Mouse (Mus musculus) heart, embryonic 12.5 days (tissue): ENCODE results near the gene Trim27. TPM values are rescaled to one million over a fixed set of nuclear protein-coding genes. Genes with fewer than 3 reads are reported as not detected.

Source experiments
- ATAC-seq: fragments of 200-750 bp; cut with Nextera tagmentation; 2 replicates; pipeline ENCODE4 v1.8.0; 2017; ENCODE audit warnings: moderate TSS enrichment, moderate library complexity; ENCODE audit not compliant: insufficient number of reproducible peaks, low FRiP score
- H3K27ac ChIP-seq: fragments of 300-500 bp; sonication (generic); 2 replicates; pipeline ENCODE4 v1.5.1; 2016; ENCODE audit warnings: mild to moderate bottlenecking, moderate library complexity; ENCODE audit not compliant: poor library complexity, severe bottlenecking
- H3K27me3 ChIP-seq: fragments of 300-500 bp; sonication (generic); replicated peaks from 2 replicates; pipeline ENCODE4 v1.6.1; 2016; ENCODE audit warnings: mild to moderate bottlenecking, moderate library complexity
- H3K36me3 ChIP-seq: fragments of 300-500 bp; sonication (generic); 2 replicates; pipeline ENCODE4 v1.6.1; 2016; ENCODE audit warnings: mild to moderate bottlenecking, moderate library complexity
- H3K4me1 ChIP-seq: fragments of 300-500 bp; sonication (generic); replicated peaks from 2 replicates; pipeline ENCODE4 v1.6.1; 2016; ENCODE audit warnings: mild to moderate bottlenecking
- H3K4me2 ChIP-seq: fragments of 300-500 bp; sonication (generic); 2 replicates; pipeline ENCODE4 v1.6.1; 2016; ENCODE audit warnings: mild to moderate bottlenecking, moderate library complexity
- H3K4me3 ChIP-seq: fragments of 300-500 bp; sonication (generic); 2 replicates; pipeline ENCODE4 v1.5.1; 2016; ENCODE audit warnings: mild to moderate bottlenecking
- H3K9ac ChIP-seq: fragments of 300-500 bp; sonication (generic); 2 replicates; pipeline ENCODE4 v1.6.1; 2016; ENCODE audit warnings: mild to moderate bottlenecking, moderate library complexity
- H3K9me3 ChIP-seq: fragments of 300-500 bp; sonication (generic); replicated peaks from 2 replicates; pipeline ENCODE4 v1.6.1; 2016; ENCODE audit warnings: mild to moderate bottlenecking, moderate library complexity
- WGBS: fragments of 180-500 bp; shearing (Covaris S2); methylation state at CpG from one replicate; pipeline ENCODE4 v1.1.7; 2016; 5-methylcytosine and 5-hydroxymethylcytosine counted together
- polyA plus RNA-seq: library from polyadenylated mRNA; unstranded; fragments of >200 nt; fragmentation: Nextera tagmentation; extraction: Ambion mirVana; gene quantifications from 2 replicates; pipeline ENCODE4 v1.2.1, GENCODE M21; 2016

The Trim27 gene
- polyA plus RNA-seq, 1 experiment from 2014 or later, result 98.2 TPM

GRCm38 (mm10) chr13:21222463-21223022, 43.3 kb downstream of the Trim27 start:
- H3K27ac ChIP-seq, result no peak overlapping the region; the same call in 1 of the 2 replicates

GRCm38 (mm10) chr13:21223242-21223655, 44.0 kb downstream of the Trim27 start:
- peak; percentile 48; the same call in 1 of the 2 replicates for ATAC-seq
- WGBS, result 3% methylated on average over 10 of the region's 10 CpGs
- peaks cover 6% of the 10 kb centered on the region; the same call in 1 of the 2 replicates for H3K27me3 ChIP-seq
- peak overlapping the region; percentile 53 for H3K9ac ChIP-seq
- no peaks in the 10 kb centered on the region for H3K36me3 ChIP-seq
- peak overlapping the region; percentile 88 for H3K4me2 ChIP-seq
- peaks cover 5% of the 10 kb centered on the region; the same call in 1 of the 2 replicates for H3K4me1 ChIP-seq
- H3K27ac ChIP-seq, result no peak overlapping the region
- no peaks in the 10 kb centered on the region for H3K9me3 ChIP-seq
- peak overlapping the region; percentile 70 for H3K4me3 ChIP-seq

More at GRCm38 (mm10) chr13:21222463-21223022, 43.3 kb downstream of the Trim27 start:
- H3K9ac ChIP-seq, result peak overlapping the region; percentile 69
- H3K4me3 ChIP-seq, result peak overlapping the region; percentile 70
- no peaks in the 10 kb centered on the region for H3K9me3 ChIP-seq
- peak overlapping the region; percentile 88 for H3K4me2 ChIP-seq
- WGBS, result under 1% methylated on average over 20 of the region's 20 CpGs
- peaks cover 6% of the 10 kb centered on the region; the same call in 1 of the 2 replicates for H3K27me3 ChIP-seq
- H3K4me1 ChIP-seq, result peaks cover 5% of the 10 kb centered on the region; the same call in 1 of the 2 replicates
- H3K36me3 ChIP-seq, result no peaks in the 10 kb centered on the region
- ATAC-seq, result peak; percentile 93

GRCm38 (mm10) chr13:21224376-21224775, 45.1 kb downstream of the Trim27 start:
- no peak overlapping the region for H3K4me3 ChIP-seq
- no peak overlapping the region for H3K27ac ChIP-seq
- no peaks in the 10 kb centered on the region for H3K36me3 ChIP-seq
- H3K9ac ChIP-seq, result no peak overlapping the region
- H3K27me3 ChIP-seq, result peaks cover 4% of the 10 kb centered on the region; the same call in 1 of the 2 replicates
- H3K9me3 ChIP-seq, result no peaks in the 10 kb centered on the region
- no peak overlapping the region for H3K4me2 ChIP-seq
- 76% methylated on average over 1 of the region's 1 CpGs for WGBS
- ATAC-seq, result no peak
- H3K4me1 ChIP-seq, result peaks cover 5% of the 10 kb centered on the region; the same call in 1 of the 2 replicates

- H3K27ac ChIP-seq, result no peak overlapping the region
- H3K4me1 ChIP-seq, result peaks cover 5% of the 10 kb centered on the region; the same call in 1 of the 2 replicates
- H3K27me3 ChIP-seq, result no peaks in the 10 kb centered on the region
- 61% methylated on average over 6 of the region's 6 CpGs for WGBS
- no peaks in the 10 kb centered on the region for H3K9me3 ChIP-seq
- no peak overlapping the region for H3K4me2 ChIP-seq
- ATAC-seq, result no peak
- no peak overlapping the region for H3K9ac ChIP-seq
- no peak overlapping the region for H3K4me3 ChIP-seq
- no peaks in the 10 kb centered on the region for H3K36me3 ChIP-seq
Observed at GRCm38 (mm10) chr13:21225206-21225605, 46.0 kb downstream of the Trim27 start.

- Histone ChIP-seq H3K27me3 (no peaks in the 10 kb centered on the region), H3K4me2 (no peak overlapping the region), H3K27ac (no peak overlapping the region), H3K4me1 (peaks cover 5% of the 10 kb centered on the region; the same call in 1 of the 2 replicates), H3K9me3 (no peaks in the 10 kb centered on the region), H3K4me3 (no peak overlapping the region), H3K9ac (no peak overlapping the region), H3K36me3 (no peaks in the 10 kb centered on the region)
- WGBS, result 44% methylated on average over 3 of the region's 3 CpGs
- no peak for ATAC-seq
Observed at GRCm38 (mm10) chr13:21226031-21226430, 46.8 kb downstream of the Trim27 start.

- under 1% methylated on average over 43 of the region's 43 CpGs for WGBS
- Histone ChIP-seq H3K9ac (peak overlapping the region; percentile 38), H3K27ac (no peak overlapping the region), H3K9me3 (0 out of 2 replicates have a peak, but pooled peaks cover 3% of the 10 kb centered on the region), H3K4me1 (no peaks in the 10 kb centered on the region), H3K27me3 (no peaks in the 10 kb centered on the region), H3K4me2 (peak overlapping the region; percentile 72), H3K4me3 (peak overlapping the region; percentile 60), H3K36me3 (no peaks in the 10 kb centered on the region)
- ATAC-seq, result peak; percentile 91
Observed at GRCm38 (mm10) chr13:21233732-21234705, 54.8 kb downstream of the Trim27 start.

- H3K4me1 ChIP-seq, result no peaks in the 10 kb centered on the region
- 49% methylated on average over 2 of the region's 2 CpGs for WGBS
- no peak overlapping the region for H3K4me3 ChIP-seq
- H3K9ac ChIP-seq, result no peak overlapping the region
- no peak for ATAC-seq
- no peaks in the 10 kb centered on the region for H3K27me3 ChIP-seq
- H3K36me3 ChIP-seq, result no peaks in the 10 kb centered on the region
- no peak overlapping the region for H3K27ac ChIP-seq
- no peak overlapping the region for H3K4me2 ChIP-seq
- 0 out of 2 replicates have a peak, but pooled peaks cover 4% of the 10 kb centered on the region for H3K9me3 ChIP-seq
Observed at GRCm38 (mm10) chr13:21236714-21237113, 57.5 kb downstream of the Trim27 start.

GRCm38 (mm10) chr13:21237161-21237560, 57.9 kb downstream of the Trim27 start:
- 54% methylated on average over 6 of the region's 6 CpGs for WGBS

GRCm38 (mm10) chr13:21240788-21241187, 61.5 kb downstream of the Trim27 start:
- Histone ChIP-seq H3K27ac (no peak overlapping the region), H3K27me3 (peaks cover 6% of the 10 kb centered on the region; the same call in 1 of the 2 replicates), H3K4me2 (no peak overlapping the region), H3K4me1 (peaks cover 12% of the 10 kb centered on the region; the same call in 1 of the 2 replicates), H3K9ac (no peak overlapping the region), H3K4me3 (no peak overlapping the region), H3K9me3 (0 out of 2 replicates have a peak, but pooled peaks cover 4% of the 10 kb centered on the region), H3K36me3 (no peaks in the 10 kb centered on the region)
- WGBS, result 16% methylated on average over 7 of the region's 7 CpGs
- ATAC-seq, result no peak

More at GRCm38 (mm10) chr13:21237161-21237560, 57.9 kb downstream of the Trim27 start:
- H3K4me1 ChIP-seq, result no peaks in the 10 kb centered on the region
- H3K27me3 ChIP-seq, result no peaks in the 10 kb centered on the region
- no peak overlapping the region for H3K9ac ChIP-seq
- H3K27ac ChIP-seq, result no peak overlapping the region
- H3K9me3 ChIP-seq, result 0 out of 2 replicates have a peak, but pooled peaks cover 4% of the 10 kb centered on the region
- ATAC-seq, result no peak
- no peak overlapping the region for H3K4me2 ChIP-seq
- no peak overlapping the region for H3K4me3 ChIP-seq
- no peaks in the 10 kb centered on the region for H3K36me3 ChIP-seq

- Histone ChIP-seq H3K4me3 (peak overlapping the region; percentile 48), H3K4me1 (peaks cover 12% of the 10 kb centered on the region; the same call in 1 of the 2 replicates), H3K4me2 (peak overlapping the region; percentile 77), H3K9ac (peak overlapping the region; percentile 56; the same call in 1 of the 2 replicates), H3K9me3 (0 out of 2 replicates have a peak, but pooled peaks cover 4% of the 10 kb centered on the region), H3K27me3 (peaks cover 6% of the 10 kb centered on the region; the same call in 1 of the 2 replicates), H3K27ac (no peak overlapping the region), H3K36me3 (no peaks in the 10 kb centered on the region)
- 5% methylated on average over 16 of the region's 16 CpGs for WGBS
- no peak for ATAC-seq
Observed at GRCm38 (mm10) chr13:21242408-21243125, 63.3 kb downstream of the Trim27 start.
